Mouse (Mus musculus): ENCODE measurements at regions not wholly inside any gene's neighbourhood (a gene's known extent, or its start where the extent isn't known, plus 50 kb on each side); places are given as distances from the start of the nearest gene placed in this dataset.

DNA sequence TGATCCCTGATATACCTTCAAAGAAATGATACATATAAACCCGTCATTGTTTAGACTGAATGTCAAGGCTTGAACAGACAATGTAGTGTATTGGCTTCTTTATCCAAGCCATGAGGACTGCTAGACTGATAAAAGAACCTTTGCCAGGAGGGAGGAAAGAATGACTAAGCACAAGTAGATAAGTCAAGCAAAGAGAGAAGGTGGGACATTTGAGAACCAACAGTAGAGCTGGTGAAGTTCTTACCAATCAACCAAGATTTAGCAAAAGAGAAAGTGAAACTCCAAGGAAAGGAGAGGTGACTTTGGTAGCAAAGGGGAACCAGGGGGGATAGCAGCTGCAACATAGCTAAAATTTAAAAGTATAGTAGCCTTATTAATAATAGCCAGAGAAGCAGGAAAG is 273.0 kb upstream of the Ldb2 start:
- TF ChIP-seq CTCF (IDR thresholded peaks at IDR 0.05; ENCODE audit: borderline replicate concordance, insufficient read depth, low read depth, low read length): no peak
- TF ChIP-seq POLR2A (IDR thresholded peaks at IDR 0.05; ENCODE audit: borderline replicate concordance, insufficient read depth, low read length): no peak
